Mouse (Mus musculus): ENCODE measurements around the gene Emc1. TPM values are rescaled to one million over a fixed set of nuclear protein-coding genes. Genes with fewer than 3 reads are reported as not detected.
"Not testable (repeated sequence)": the region's sequence is repeated elsewhere in the genome, so short reads cannot be mapped to it uniquely, and the experiment has no call there.

Emc1 gene
- polyA plus RNA-seq, 1 experiment from 2014 or later = 27.1 TPM

DNA sequence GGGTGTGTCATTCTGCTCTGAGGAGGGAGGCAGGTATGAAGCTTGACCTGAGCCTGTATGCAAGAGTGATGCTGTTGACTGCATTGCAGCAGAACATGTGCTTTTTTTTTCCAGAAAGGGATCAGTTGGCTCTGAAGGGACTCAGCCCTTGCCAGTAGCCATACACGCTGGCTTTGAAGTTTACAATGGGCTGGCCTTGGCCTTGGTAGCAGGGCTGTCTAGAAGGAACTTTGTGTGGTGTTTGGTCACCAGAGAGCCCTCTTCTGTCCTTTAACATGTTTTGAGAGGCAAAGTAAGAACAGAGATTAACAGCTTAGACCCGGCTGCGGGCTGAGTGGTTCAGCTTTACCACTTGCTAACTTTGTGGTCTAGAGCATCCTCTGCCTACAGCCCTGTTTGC lies 14.9 kb downstream of the Emc1 start:
- H3K27ac ChIP-seq = no peak overlapping the region
- no peak overlapping the region for H3K4me3 ChIP-seq
- H3K9me3 ChIP-seq (replicated peaks) = no peaks in the 10 kb centered on the region
- H3K9ac ChIP-seq = no peak overlapping the region
- no peak overlapping the region for H3K4me2 ChIP-seq
- H3K36me3 ChIP-seq = peaks cover 100% of the 10 kb centered on the region
- 92% methylated on average over 3 of the region's 3 CpGs for WGBS (ENCODE audit: insufficient replicate concordance)
- ATAC-seq = no peak
- H3K27me3 ChIP-seq (replicated peaks) = no peaks in the 10 kb centered on the region
- H3K4me1 ChIP-seq = peaks cover 4% of the 10 kb centered on the region

DNA sequence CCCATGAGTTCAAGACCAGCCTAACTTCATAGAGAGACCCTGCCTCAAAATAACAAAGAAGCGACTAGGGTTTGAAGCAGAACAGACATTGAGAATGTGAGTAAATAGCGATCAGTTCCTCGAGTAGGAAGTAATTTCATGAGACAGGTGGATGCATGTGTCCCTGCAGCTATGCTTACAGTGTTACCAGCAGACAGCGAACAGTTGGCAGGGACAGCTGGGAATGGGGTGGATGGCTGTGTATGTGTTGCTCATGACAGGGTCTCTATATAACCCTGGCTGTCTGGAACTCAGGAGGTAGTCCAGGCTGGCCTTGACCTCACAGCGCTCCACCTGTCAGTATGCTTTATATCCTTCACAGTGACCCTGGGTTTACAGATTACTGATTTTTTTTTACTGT lies 15.7 kb downstream of the Emc1 start:
- ATAC-seq = no peak
- Histone ChIP-seq H3K27ac (no peak overlapping the region), H3K9ac (no peak overlapping the region), H3K36me3 (peaks cover 100% of the 10 kb centered on the region), H3K4me1 (no peaks in the 10 kb centered on the region), H3K4me3 (no peak overlapping the region), H3K4me2 (no peak overlapping the region), H3K27me3 (replicated peaks) (no peaks in the 10 kb centered on the region), H3K9me3 (replicated peaks) (no peaks in the 10 kb centered on the region)
- 88% methylated on average over 5 of the region's 5 CpGs for WGBS (ENCODE audit: insufficient replicate concordance)

- H3K4me3 ChIP-seq = no peak overlapping the region
- H3K4me2 ChIP-seq = no peak overlapping the region
- H3K9me3 ChIP-seq (replicated peaks) = no peaks in the 10 kb centered on the region
- H3K9ac ChIP-seq = no peak overlapping the region
- no peaks in the 10 kb centered on the region for H3K4me1 ChIP-seq
- no peak overlapping the region for H3K27ac ChIP-seq
- 87% methylated on average over 4 of the region's 4 CpGs for WGBS (ENCODE audit: insufficient replicate concordance)
- H3K27me3 ChIP-seq (replicated peaks) = no peaks in the 10 kb centered on the region
- H3K36me3 ChIP-seq = peaks cover 99% of the 10 kb centered on the region
- no peak for ATAC-seq
These were observed 20.7 kb downstream of the Emc1 start for GRCm38 (mm10) chr4:139373130-139373529.

GRCm38 (mm10) chr4:139373531-139373930 lies 21.1 kb downstream of the Emc1 start:
- H3K27ac ChIP-seq = no peak overlapping the region
- no peak overlapping the region for H3K4me3 ChIP-seq
- no peak overlapping the region for H3K9ac ChIP-seq
- peaks cover 99% of the 10 kb centered on the region for H3K36me3 ChIP-seq
- H3K4me1 ChIP-seq = no peaks in the 10 kb centered on the region; the same call in 1 of the 2 replicates
- 87% methylated on average over 10 of the region's 10 CpGs for WGBS (ENCODE audit: insufficient replicate concordance)
- no peaks in the 10 kb centered on the region for H3K27me3 ChIP-seq (replicated peaks)
- no peak for ATAC-seq
- H3K9me3 ChIP-seq (replicated peaks) = no peaks in the 10 kb centered on the region
- H3K4me2 ChIP-seq = no peak overlapping the region

- Histone ChIP-seq H3K9ac (peak overlapping the region; percentile 88), H3K27ac (peak overlapping the region; percentile 96), H3K27me3 (replicated peaks) (no peaks in the 10 kb centered on the region), H3K36me3 (peaks cover 44% of the 10 kb centered on the region), H3K4me3 (peak overlapping the region; percentile 88), H3K4me2 (peak overlapping the region; percentile 90), H3K4me1 (peaks cover 43% of the 10 kb centered on the region), H3K9me3 (replicated peaks) (no peaks in the 10 kb centered on the region)
- no peak for ATAC-seq
- 5% methylated on average over 8 of the region's 8 CpGs for WGBS (ENCODE audit: insufficient replicate concordance)
These were observed 27.3 kb downstream of the Emc1 start for GRCm38 (mm10) chr4:139379719-139380118.

GRCm38 (mm10) chr4:139380207-139380748 lies 27.9 kb downstream of the Emc1 start:
- Histone ChIP-seq H3K4me2 (peak overlapping the region; percentile 90), H3K9me3 (replicated peaks) (no peaks in the 10 kb centered on the region), H3K27ac (peak overlapping the region; percentile 96), H3K36me3 (peaks cover 40% of the 10 kb centered on the region), H3K4me1 (peaks cover 48% of the 10 kb centered on the region), H3K9ac (peak overlapping the region; percentile 88), H3K27me3 (replicated peaks) (no peaks in the 10 kb centered on the region), H3K4me3 (peak overlapping the region; percentile 88)
- 2% methylated on average over 54 of the region's 54 CpGs for WGBS (ENCODE audit: insufficient replicate concordance)
- ATAC-seq = peak; percentile 93

- H3K27me3 ChIP-seq (replicated peaks) = no peaks in the 10 kb centered on the region
- 1% methylated on average over 44 of the region's 44 CpGs for WGBS (ENCODE audit: insufficient replicate concordance)
- peak; percentile 58 for ATAC-seq
- H3K36me3 ChIP-seq = peaks cover 40% of the 10 kb centered on the region
- H3K4me1 ChIP-seq = peaks cover 54% of the 10 kb centered on the region
- H3K4me3 ChIP-seq = peak overlapping the region; percentile 88
- no peaks in the 10 kb centered on the region for H3K9me3 ChIP-seq (replicated peaks)
- peak overlapping the region; percentile 88 for H3K9ac ChIP-seq
- H3K4me2 ChIP-seq = peak overlapping the region; percentile 90
- peak overlapping the region; percentile 96 for H3K27ac ChIP-seq
These were observed 28.5 kb downstream of the Emc1 start for GRCm38 (mm10) chr4:139380775-139381451.

GRCm38 (mm10) chr4:139381452-139381845 lies 29.1 kb downstream of the Emc1 start:
- no peaks in the 10 kb centered on the region for H3K27me3 ChIP-seq (replicated peaks)
- ATAC-seq = no peak
- H3K9me3 ChIP-seq (replicated peaks) = no peaks in the 10 kb centered on the region
- H3K9ac ChIP-seq = peak overlapping the region; percentile 88
- H3K4me3 ChIP-seq = peak overlapping the region; percentile 88
- peaks cover 35% of the 10 kb centered on the region for H3K36me3 ChIP-seq
- peak overlapping the region; percentile 96 for H3K27ac ChIP-seq
- peak overlapping the region; percentile 90 for H3K4me2 ChIP-seq
- WGBS (ENCODE audit: insufficient replicate concordance) = 23% methylated on average over 4 of the region's 4 CpGs
- H3K4me1 ChIP-seq = peaks cover 59% of the 10 kb centered on the region

DNA sequence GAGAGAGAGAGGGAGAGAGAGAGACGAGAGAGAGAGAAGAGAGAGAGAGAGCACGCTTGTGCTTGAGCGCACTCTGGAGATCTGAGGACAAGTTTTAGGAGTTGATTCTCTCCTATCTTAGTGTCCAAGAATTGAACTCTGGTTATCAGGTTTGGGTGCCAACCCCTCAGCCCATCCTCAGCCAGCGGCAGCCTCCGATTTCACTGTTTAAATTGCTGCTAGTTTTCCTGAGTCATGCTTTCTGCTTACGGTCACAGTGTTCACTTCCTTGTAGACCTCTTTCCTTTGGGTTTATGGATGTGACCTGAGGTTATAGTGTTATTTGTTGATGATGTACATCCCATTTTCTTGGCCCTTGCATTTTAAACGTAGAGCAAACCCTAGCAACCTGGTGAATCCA lies 29.8 kb downstream of the Emc1 start:
- 31% methylated on average over 7 of the region's 7 CpGs for whole genome bisulfite sequencing (ENCODE audit: insufficient replicate concordance)
- Histone ChIP-seq H3K4me1 (peaks cover 67% of the 10 kb centered on the region), H3K9ac (peak overlapping the region; percentile 88), H3K9me3 (replicated peaks) (no peaks in the 10 kb centered on the region), H3K27ac (peak overlapping the region; percentile 85), H3K27me3 (replicated peaks) (no peaks in the 10 kb centered on the region), H3K4me3 (peak overlapping the region; percentile 88), H3K4me2 (peak overlapping the region; percentile 90), H3K36me3 (peaks cover 27% of the 10 kb centered on the region)
- ATAC-seq = peak; percentile 28

- not testable (repeated sequence) for H3K4me3 ChIP-seq; H3K27me3 ChIP-seq (replicated peaks); ATAC-seq; H3K4me2 ChIP-seq; H3K9me3 ChIP-seq (replicated peaks); H3K9ac ChIP-seq
- H3K4me1 ChIP-seq = peaks cover 74% of the 10 kb centered on the region
- 0 out of 2 replicates have a peak overlapping the region, but pooled peaks have one; percentile 66 for H3K27ac ChIP-seq
- 88% methylated on average over 5 of the region's 5 CpGs for WGBS (ENCODE audit: insufficient replicate concordance)
- H3K36me3 ChIP-seq = peaks cover 38% of the 10 kb centered on the region
These were observed 33.5 kb downstream of the Emc1 start for GRCm38 (mm10) chr4:139385841-139386240.

DNA sequence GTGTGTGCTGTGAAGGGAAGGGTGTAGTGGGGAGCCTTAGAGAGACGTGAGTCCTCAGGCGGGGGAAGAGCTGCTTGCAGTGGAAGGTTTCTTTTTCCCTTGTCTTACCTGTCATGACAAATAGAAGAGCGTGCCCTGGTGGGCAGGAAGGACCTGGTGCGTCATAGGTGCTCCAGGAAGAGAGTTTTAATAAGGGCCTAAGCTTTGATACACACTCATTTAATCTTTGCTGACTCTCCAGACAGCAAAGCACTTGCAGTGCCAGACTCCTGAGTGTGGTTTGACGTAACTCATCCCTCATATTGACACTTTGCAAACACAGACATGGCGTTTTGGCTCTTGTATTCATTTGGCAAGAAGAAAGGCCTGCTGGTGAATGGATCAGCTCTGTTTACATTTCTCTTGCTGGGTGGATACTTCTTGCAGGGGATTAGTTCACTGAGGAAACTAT lies 34.5 kb downstream of the Emc1 start:
- ATAC-seq = no peak
- H3K4me1 ChIP-seq = peaks cover 69% of the 10 kb centered on the region
- no peaks in the 10 kb centered on the region for H3K27me3 ChIP-seq (replicated peaks)
- WGBS (ENCODE audit: insufficient replicate concordance) = 71% methylated on average over 6 of the region's 6 CpGs
- no peaks in the 10 kb centered on the region for H3K9me3 ChIP-seq (replicated peaks)
- no peak overlapping the region for H3K4me3 ChIP-seq
- H3K9ac ChIP-seq = no peak overlapping the region
- H3K4me2 ChIP-seq = peak overlapping the region; percentile 35
- H3K27ac ChIP-seq = peak overlapping the region; percentile 66
- H3K36me3 ChIP-seq = peaks cover 49% of the 10 kb centered on the region

DNA sequence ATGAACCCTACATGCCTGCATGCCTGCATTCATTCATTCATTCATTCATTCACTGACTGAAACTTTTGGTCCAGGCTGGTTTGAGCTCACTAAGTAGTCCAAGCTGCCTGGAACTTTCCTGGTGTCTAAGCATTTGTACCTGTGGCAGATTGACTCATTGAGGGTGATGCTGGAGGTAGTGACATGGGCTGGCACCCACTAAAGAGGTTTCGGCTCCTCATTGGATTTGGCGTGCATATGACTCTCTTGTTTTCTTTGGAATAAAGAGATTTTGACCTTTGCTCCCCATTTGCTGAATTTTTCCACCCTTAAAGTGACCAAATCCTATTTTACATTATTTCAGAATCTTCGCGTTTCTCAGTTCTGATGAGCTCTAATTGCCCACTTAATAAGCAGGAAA lies 37.2 kb downstream of the Emc1 start:
- no peaks in the 10 kb centered on the region for H3K27me3 ChIP-seq (replicated peaks)
- no peak overlapping the region for H3K4me2 ChIP-seq
- peaks cover 72% of the 10 kb centered on the region for H3K36me3 ChIP-seq
- no peak overlapping the region for H3K27ac ChIP-seq
- no peak overlapping the region for H3K9ac ChIP-seq
- H3K4me3 ChIP-seq = no peak overlapping the region
- WGBS (ENCODE audit: insufficient replicate concordance) = 83% methylated on average over 4 of the region's 4 CpGs
- H3K4me1 ChIP-seq = peaks cover 45% of the 10 kb centered on the region
- H3K9me3 ChIP-seq (replicated peaks) = no peaks in the 10 kb centered on the region
- ATAC-seq = no peak
